Mouse (Mus musculus) heart, embryonic 14.5 days (tissue): ENCODE measurements at regions not wholly inside any gene's neighbourhood (a gene's known extent, or its start where the extent isn't known, plus 50 kb on each side); places are given as distances from the start of the nearest gene placed in this dataset.
"Not testable (repeated sequence)": the region's sequence is repeated elsewhere in the genome, so short reads cannot be mapped to it uniquely, and the experiment has no call there.

Experiments used
- ATAC-seq: fragments of 200-750 bp; cut with Nextera tagmentation; 2 replicates; pipeline ENCODE4 v1.8.0; 2017; ENCODE audit warnings: low read depth, moderate TSS enrichment; ENCODE audit not compliant: insufficient number of reproducible peaks, insufficient read depth, low FRiP score
- H3K27ac ChIP-seq, 2 experiments: fragments of 200-500 bp in 1 of 2; fragments of 300-500 bp in 1 of 2; sonication (generic) in 1 of 2; replicated peaks in 1 of 2; 2 replicates each; pipeline ENCODE4 v1.5.1; 2012 to 2014; ENCODE audit warnings: low read depth in 2 of 2, low read length in 2 of 2, control low read depth in 1 of 2, mild to moderate bottlenecking in 1 of 2, mixed read lengths in 1 of 2; ENCODE audit not compliant: control insufficient read depth in 1 of 2, insufficient read depth in 1 of 2
- H3K27me3 ChIP-seq: fragments of 300-500 bp; sonication (generic); 2 replicates; pipeline ENCODE4 v1.6.1; 2014; ENCODE audit warnings: mild to moderate bottlenecking, low read length, control low read depth; ENCODE audit not compliant: control insufficient read depth, insufficient read depth
- H3K36me3 ChIP-seq: fragments of 300-500 bp; sonication (generic); 2 replicates; pipeline ENCODE4 v1.6.1; 2014; ENCODE audit warnings: mild to moderate bottlenecking, control low read depth, low read length, mixed read lengths; ENCODE audit not compliant: control insufficient read depth, insufficient read depth
- H3K4me1 ChIP-seq, 2 experiments: fragments of 200-500 bp in 1 of 2; fragments of 300-500 bp in 1 of 2; sonication (generic) in 1 of 2; 2 replicates each; pipeline ENCODE4 v1.6.1; 2012 to 2014; ENCODE audit warnings: low read length in 2 of 2, control low read depth in 1 of 2, mixed read lengths in 1 of 2; ENCODE audit not compliant: control insufficient read depth in 2 of 2, insufficient read depth in 2 of 2
- H3K4me2 ChIP-seq: fragments of 300-500 bp; sonication (generic); 2 replicates; pipeline ENCODE4 v1.6.1; 2014; ENCODE audit warnings: mild to moderate bottlenecking, low read length
- H3K4me3 ChIP-seq, 2 experiments: fragments of 200-500 bp in 1 of 2; fragments of 300-500 bp in 1 of 2; sonication (generic) in 1 of 2; 2 replicates each; pipeline ENCODE4 v1.5.1; 2012 to 2014; ENCODE audit warnings: low read length in 2 of 2, mild to moderate bottlenecking in 2 of 2, control low read depth in 1 of 2, low read depth in 1 of 2, moderate library complexity in 1 of 2; ENCODE audit not compliant: control insufficient read depth in 1 of 2, insufficient read depth in 1 of 2
- H3K9ac ChIP-seq: fragments of 300-500 bp; sonication (generic); 2 replicates; pipeline ENCODE4 v1.6.1; 2014; ENCODE audit warnings: mild to moderate bottlenecking, low read length
- H3K9me3 ChIP-seq: fragments of 300-500 bp; sonication (generic); 2 replicates; pipeline ENCODE4 v1.6.1; 2016; ENCODE audit warnings: low read length, control low read depth; ENCODE audit not compliant: control insufficient read depth
- WGBS: fragments of 180-500 bp; shearing (Covaris S2); extraction: QIAGEN DNeasy Blood & Tissue Kit; methylation state at CpG from one replicate; pipeline ENCODE4 v1.1.7; 2014; 5-methylcytosine and 5-hydroxymethylcytosine counted together

GRCm38 (mm10) chr6:143449071-143449470 lies 282.1 kb downstream of the Etnk1 start:
- Histone ChIP-seq H3K36me3 (no peaks in the 10 kb centered on the region), H3K4me2 (no peak overlapping the region), H3K27ac (no peak overlapping the region), H3K9me3 (no peaks in the 10 kb centered on the region), H3K27me3 (no peaks in the 10 kb centered on the region), H3K4me1 (no peaks in the 10 kb centered on the region), H3K4me3 (no peak overlapping the region), H3K9ac (no peak overlapping the region)
- ATAC-seq = no peak
- 58% methylated on average over 4 of the region's 4 CpGs for WGBS

DNA sequence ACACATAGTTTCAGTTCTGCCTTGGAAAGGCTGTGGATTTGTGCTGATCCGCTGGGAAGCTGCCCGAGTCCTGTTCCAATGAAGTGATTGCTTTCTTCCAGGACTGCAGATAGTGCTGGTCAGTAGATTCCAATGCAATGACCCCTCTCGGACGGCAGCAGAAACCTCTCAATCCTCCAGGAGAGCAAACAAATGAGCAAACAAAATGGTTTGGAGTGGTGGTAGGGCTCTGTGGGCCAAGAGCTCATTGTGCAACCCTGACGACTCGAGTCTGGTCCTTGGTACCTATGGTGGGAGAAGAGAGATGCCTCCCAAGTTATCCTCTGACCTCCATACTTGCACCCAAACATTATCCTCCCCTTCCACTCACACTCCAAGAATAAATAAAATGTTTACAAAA lies 284.8 kb downstream of the Etnk1 start:
- Histone ChIP-seq H3K4me1 (no peaks in the 10 kb centered on the region), H3K9ac (no peak overlapping the region), H3K27me3 (no peaks in the 10 kb centered on the region), H3K9me3 (no peaks in the 10 kb centered on the region), H3K4me2 (no peak overlapping the region), H3K27ac (no peak overlapping the region), H3K36me3 (no peaks in the 10 kb centered on the region), H3K4me3 (no peak overlapping the region)
- 79% methylated on average over 6 of the region's 6 CpGs for WGBS
- ATAC-seq = no peak

DNA sequence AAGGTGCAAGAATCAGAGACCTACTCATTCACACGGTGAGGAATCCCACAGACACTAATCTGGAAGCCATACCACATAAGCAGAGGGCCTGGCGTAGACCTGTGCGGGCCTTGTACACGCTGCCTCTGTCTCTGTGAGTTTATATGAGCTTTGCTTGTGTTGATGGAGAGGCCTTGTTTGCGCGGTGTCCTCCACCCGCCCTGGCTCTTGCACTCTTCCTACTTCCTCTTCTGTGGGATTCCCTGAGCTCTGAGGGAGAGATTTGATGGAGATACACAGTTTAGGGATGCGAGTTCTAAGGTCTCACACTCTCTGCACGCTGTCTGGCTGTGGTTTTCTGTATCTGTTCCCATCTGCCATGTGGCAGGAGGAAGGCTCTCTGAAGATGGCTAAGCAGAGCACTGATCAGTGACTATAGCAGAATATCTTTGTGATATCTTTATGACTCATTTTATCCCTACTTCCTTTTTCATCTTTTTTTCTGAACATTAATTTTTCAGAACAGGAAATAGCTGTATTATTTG lies 287.7 kb downstream of the Etnk1 start:
- Histone ChIP-seq H3K36me3 (no peaks in the 10 kb centered on the region), H3K9me3 (no peaks in the 10 kb centered on the region), H3K4me2 (no peak overlapping the region), H3K4me3 (no peak overlapping the region), H3K27me3 (no peaks in the 10 kb centered on the region), H3K9ac (no peak overlapping the region), H3K4me1 (no peaks in the 10 kb centered on the region), H3K27ac (no peak overlapping the region)
- WGBS = 92% methylated on average over 9 of the region's 9 CpGs
- no peak for ATAC-seq

- H3K36me3 ChIP-seq = no peaks in the 10 kb centered on the region
- no peak for ATAC-seq
- WGBS = 77% methylated on average over 12 of the region's 12 CpGs
Measured at GRCm38 (mm10) chr6:143464907-143465537, 298.0 kb downstream of the Etnk1 start.

DNA sequence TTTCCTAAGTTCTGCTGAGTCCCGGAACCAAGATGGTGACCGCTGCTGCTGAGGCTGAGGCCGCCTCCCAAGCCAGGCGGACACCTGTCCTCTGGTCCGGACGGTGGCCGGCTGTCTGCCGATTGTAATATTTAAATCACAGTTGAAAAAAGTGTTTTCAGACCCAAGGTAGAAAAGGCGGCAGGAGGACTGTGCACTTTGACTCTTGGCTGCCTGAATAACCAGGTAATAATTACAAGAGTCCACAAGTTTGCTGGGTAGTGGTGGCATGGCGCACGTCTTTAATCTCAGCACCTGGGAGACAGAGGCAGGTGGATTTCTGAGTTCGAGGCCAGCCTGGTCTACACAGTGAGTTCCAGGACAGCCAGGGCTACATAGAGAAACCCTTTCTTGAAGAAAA lies 305.7 kb downstream of the Etnk1 start:
- H3K27me3 ChIP-seq, H3K4me3 ChIP-seq, H3K9me3 ChIP-seq, H3K9ac ChIP-seq, H3K4me1 ChIP-seq, ATAC-seq, H3K36me3 ChIP-seq, H3K4me2 ChIP-seq, H3K27ac ChIP-seq: not testable (repeated sequence)
- WGBS = 95% methylated on average over 10 of the region's 12 CpGs

More at GRCm38 (mm10) chr6:143464907-143465537, 298.0 kb downstream of the Etnk1 start:
- Histone ChIP-seq H3K4me1 (no peaks in the 10 kb centered on the region), H3K9me3 (no peaks in the 10 kb centered on the region), H3K27me3 (no peaks in the 10 kb centered on the region), H3K4me2 (no peak overlapping the region), H3K9ac (no peak overlapping the region), H3K27ac (no peak overlapping the region), H3K4me3 (no peak overlapping the region)

DNA sequence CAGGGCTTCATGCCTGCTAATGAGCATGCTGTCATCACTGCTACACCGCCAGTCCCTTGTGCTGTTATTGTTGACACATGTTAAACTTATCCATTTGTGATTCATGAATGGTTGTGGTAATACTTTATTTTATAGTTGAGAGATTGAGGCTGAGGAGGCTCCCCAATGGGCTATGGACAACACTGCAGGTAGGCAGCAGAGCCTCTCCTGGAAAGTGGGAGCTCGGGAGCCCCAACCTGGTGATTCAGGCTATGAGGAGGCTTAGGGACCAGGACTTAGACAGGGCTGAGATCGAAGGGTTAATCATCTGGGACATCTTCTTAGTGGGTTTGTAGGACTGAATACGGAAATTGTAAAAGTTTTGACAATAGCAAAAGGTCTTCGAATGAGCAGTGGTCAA lies 307.4 kb downstream of the Etnk1 start:
- no peaks in the 10 kb centered on the region for H3K36me3 ChIP-seq
- no peak overlapping the region for H3K4me2 ChIP-seq
- 89% methylated on average over 5 of the region's 5 CpGs for WGBS
- no peak overlapping the region for H3K4me3 ChIP-seq
- ATAC-seq = no peak
- no peaks in the 10 kb centered on the region for H3K9me3 ChIP-seq
- H3K27ac ChIP-seq = no peak overlapping the region
- no peak overlapping the region for H3K9ac ChIP-seq
- H3K27me3 ChIP-seq = no peaks in the 10 kb centered on the region
- no peaks in the 10 kb centered on the region for H3K4me1 ChIP-seq

- no peaks in the 10 kb centered on the region for H3K27me3 ChIP-seq
- no peaks in the 10 kb centered on the region for H3K36me3 ChIP-seq
- no peak overlapping the region for H3K9ac ChIP-seq
- H3K9me3 ChIP-seq = no peaks in the 10 kb centered on the region
- H3K4me1 ChIP-seq = no peaks in the 10 kb centered on the region
- no peak overlapping the region for H3K4me3 ChIP-seq
- no peak overlapping the region for H3K4me2 ChIP-seq
- WGBS = 71% methylated on average over 7 of the region's 7 CpGs
- ATAC-seq = no peak
- no peak overlapping the region for H3K27ac ChIP-seq
Measured at GRCm38 (mm10) chr6:143475296-143475695, 308.3 kb downstream of the Etnk1 start.

GRCm38 (mm10) chr6:143477396-143477795 lies 310.4 kb downstream of the Etnk1 start:
- Histone ChIP-seq H3K9ac (no peak overlapping the region), H3K9me3 (no peaks in the 10 kb centered on the region), H3K4me2 (no peak overlapping the region), H3K36me3 (no peaks in the 10 kb centered on the region), H3K4me3 (no peak overlapping the region), H3K27me3 (no peaks in the 10 kb centered on the region), H3K4me1 (no peaks in the 10 kb centered on the region), H3K27ac (no peak overlapping the region)
- ATAC-seq = no peak
- WGBS = 80% methylated on average over 2 of the region's 2 CpGs
